Mouse (Mus musculus): Measurements from ENCODE around the gene Olfr96.

DNA sequence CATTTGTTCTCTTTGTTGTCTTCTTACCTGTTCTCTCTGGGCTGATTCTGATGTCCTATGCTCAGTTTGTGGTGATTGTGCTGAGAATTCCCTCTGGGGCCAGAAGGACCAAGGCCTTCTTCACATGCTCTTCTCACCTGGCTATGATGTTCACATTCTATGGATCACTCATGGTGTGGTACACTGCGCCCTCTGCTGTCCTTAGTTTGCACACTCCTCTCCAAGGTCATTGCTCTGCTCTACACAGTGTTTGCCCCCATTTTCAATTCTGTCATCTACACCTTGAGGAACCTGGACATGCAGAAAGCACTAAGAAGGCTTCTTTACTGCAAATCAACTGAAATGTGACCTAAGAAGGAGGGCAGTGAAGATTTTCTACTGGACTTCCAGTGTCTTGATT is 30.6 kb downstream of the Olfr96 start:
- TF ChIP-seq CTCF (IDR thresholded peaks at IDR 0.05; ENCODE audit: low read depth), result peak; percentile 77
- TF ChIP-seq EP300 (optimal IDR thresholded peaks at IDR 0.05), result no peak
